Comparison of ENCODE assay signal across 8 mouse cellular contexts in the genomic region with DNA sequence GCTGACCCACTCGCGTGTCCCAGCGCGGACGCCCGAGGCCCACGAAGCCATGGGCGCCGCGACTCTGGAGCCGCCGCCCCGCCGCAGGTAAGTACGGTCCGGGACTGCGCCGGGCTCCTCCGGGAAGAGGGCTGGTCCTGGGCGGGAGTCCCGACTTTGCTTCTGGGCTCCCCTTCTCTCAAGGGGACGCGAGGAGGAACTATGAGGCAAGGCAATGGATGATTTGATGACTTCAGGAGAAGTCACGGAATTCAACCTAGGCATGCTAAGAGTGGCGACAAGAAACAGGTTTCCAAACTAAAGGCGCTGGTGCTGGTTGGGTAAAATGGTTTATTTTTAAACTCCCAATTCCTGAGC. TPM values are rescaled to one million over a fixed set of nuclear protein-coding genes. Genes with fewer than 3 reads are reported as not detected.
A peak's percentile ranks its signal among the peaks of the same experiment; 100 is the strongest.
DNase-seq lines count a peak whose midpoint lies in the region; ATAC-seq lines count a peak whose summit lies in the region.

No protein-coding gene starts in this region.

- H3K4me2 ChIP-seq in kidney, embryonic 15.5 days: peak overlapping the region; percentile 94
- peak overlapping the region; percentile 98 for H3K4me2 ChIP-seq in embryonic facial prominence, embryonic 12.5 days (replicated peaks)
- H3K4me2 ChIP-seq in hindbrain, embryonic 16.5 days (ENCODE audit: low read length): peak overlapping the region; percentile 100
- peak overlapping the region; percentile 91 for H3K4me2 ChIP-seq in midbrain, embryonic 14.5 days (ENCODE audit: low read length)

- no peaks in the 10 kb centered on the region for H3K9me3 ChIP-seq in kidney, embryonic 15.5 days (replicated peaks)
- no peaks in the 10 kb centered on the region for H3K9me3 ChIP-seq in embryonic facial prominence, embryonic 12.5 days
- H3K9me3 ChIP-seq in hindbrain, embryonic 16.5 days (ENCODE audit: control insufficient read depth, low read length): peaks cover 3% of the 10 kb centered on the region
- H3K9me3 ChIP-seq in midbrain, embryonic 14.5 days (ENCODE audit: control insufficient read depth, low read length): no peaks in the 10 kb centered on the region

- no peaks in the 10 kb centered on the region for H3K27me3 ChIP-seq in kidney, embryonic 15.5 days
- H3K27me3 ChIP-seq in embryonic facial prominence, embryonic 12.5 days: peaks cover 6% of the 10 kb centered on the region
- no peaks in the 10 kb centered on the region; the same call in 1 of the 2 replicates for H3K27me3 ChIP-seq in hindbrain, embryonic 16.5 days (replicated peaks; ENCODE audit: control insufficient read depth, insufficient read depth, low read length)
- peaks cover 23% of the 10 kb centered on the region for H3K27me3 ChIP-seq in midbrain, embryonic 14.5 days (ENCODE audit: control insufficient read depth, insufficient read depth, low read length)

- peak overlapping the region; percentile 58 for H3K4me3 ChIP-seq in kidney, embryonic 15.5 days (replicated peaks)
- H3K4me3 ChIP-seq in embryonic facial prominence, embryonic 12.5 days: peak overlapping the region; percentile 54
- peak overlapping the region; percentile 60 for H3K4me3 ChIP-seq in hindbrain, embryonic 16.5 days (ENCODE audit: low read length)
- H3K4me3 ChIP-seq in midbrain, embryonic 14.5 days (replicated peaks; ENCODE audit: low read depth, low read length): peak overlapping the region; percentile 50

- DNase-seq in kidney, adult 9 months: no peak
- DNase-seq in midbrain, embryonic 14.5 days: no peak
- no peak for DNase-seq in frontal cortex, postnatal 14 days (ENCODE audit: low spot score in 2 of 2)
- no peak for DNase-seq in right cerebral cortex, adult 18-20 months
- no peak for DNase-seq in spleen, postnatal 4 days (ENCODE audit: low spot score in 2 of 2)

- H3K36me3 ChIP-seq in kidney, embryonic 15.5 days: no peaks in the 10 kb centered on the region
- H3K36me3 ChIP-seq in embryonic facial prominence, embryonic 12.5 days: no peaks in the 10 kb centered on the region
- H3K36me3 ChIP-seq in hindbrain, embryonic 16.5 days (ENCODE audit: control insufficient read depth, insufficient read depth, low read length): no peaks in the 10 kb centered on the region
- H3K36me3 ChIP-seq in midbrain, embryonic 14.5 days (ENCODE audit: control insufficient read depth, insufficient read depth, low read length): no peaks in the 10 kb centered on the region

- peak overlapping the region; percentile 76 for H3K27ac ChIP-seq in kidney, embryonic 15.5 days
- H3K27ac ChIP-seq in embryonic facial prominence, embryonic 12.5 days: no peak overlapping the region
- H3K27ac ChIP-seq in hindbrain, embryonic 16.5 days (ENCODE audit: low read depth, low read length): no peak overlapping the region
- H3K27ac ChIP-seq in midbrain, embryonic 14.5 days (replicated peaks; ENCODE audit: low read depth, low read length): no peak overlapping the region

- H3K4me1 ChIP-seq in kidney, embryonic 15.5 days: peaks cover 9% of the 10 kb centered on the region
- no peaks in the 10 kb centered on the region for H3K4me1 ChIP-seq in embryonic facial prominence, embryonic 12.5 days
- H3K4me1 ChIP-seq in hindbrain, embryonic 16.5 days (ENCODE audit: control insufficient read depth, insufficient read depth, low read depth, low read length): peaks cover 4% of the 10 kb centered on the region; the same call in 1 of the 2 replicates
- H3K4me1 ChIP-seq in midbrain, embryonic 14.5 days (ENCODE audit: control insufficient read depth, insufficient read depth, low read length): peaks cover 4% of the 10 kb centered on the region; the same call in 1 of the 2 replicates

- peak overlapping the region; percentile 55 for H3K9ac ChIP-seq in kidney, embryonic 15.5 days
- peak overlapping the region; percentile 41 for H3K9ac ChIP-seq in embryonic facial prominence, embryonic 12.5 days
- H3K9ac ChIP-seq in hindbrain, embryonic 16.5 days (ENCODE audit: low read depth, low read length): peak overlapping the region; percentile 68
- peak overlapping the region; percentile 39; the same call in 1 of the 2 replicates for H3K9ac ChIP-seq in midbrain, embryonic 14.5 days (replicated peaks; ENCODE audit: low read length)

- no peak for ATAC-seq in kidney, embryonic 15.5 days (replicated peaks; ENCODE audit: low FRiP score)
- no peak; the same call in 1 of the 2 replicates for ATAC-seq in embryonic facial prominence, embryonic 12.5 days (ENCODE audit: insufficient number of reproducible peaks, insufficient read depth, low FRiP score, low TSS enrichment)
- no peak for ATAC-seq in hindbrain, embryonic 16.5 days
- no peak for ATAC-seq in midbrain, embryonic 14.5 days (ENCODE audit: low FRiP score, low TSS enrichment)

- under 1% methylated on average over 21 of the region's 26 CpGs for WGBS in kidney, embryonic 15.5 days
- WGBS in embryonic facial prominence, embryonic 12.5 days: 2% methylated on average over 26 of the region's 26 CpGs
- WGBS in hindbrain, embryonic 16.5 days: 2% methylated on average over 25 of the region's 26 CpGs
- WGBS in midbrain, embryonic 14.5 days: under 1% methylated on average over 26 of the region's 26 CpGs

RNA-seq across cellular contexts. Expression of gene 0610040J01Rik, which starts 0.3 kb away (rescaled TPM):
- 48.8 and 51.9 TPM in 2 replicates for polyA plus RNA-seq in kidney, embryonic 15.5 days (2015; fragmentation: Nextera tagmentation; extraction: Ambion mirVana)
- 5.0 and 5.7 TPM in 2 replicates for polyA plus RNA-seq in embryonic facial prominence, embryonic 12.5 days (2016; fragmentation: Nextera tagmentation; extraction: Ambion mirVana)
- 3.6 and 3.8 TPM in 2 replicates for polyA plus RNA-seq in hindbrain, embryonic 16.5 days (2015; fragmentation: Nextera tagmentation; extraction: Ambion mirVana)
- polyA plus RNA-seq in midbrain, embryonic 14.5 days (2014; fragmentation: Nextera tagmentation; extraction: Ambion mirVana): 1.3 and 1.6 TPM in 2 replicates
